Mouse (Mus musculus): ENCODE results near the gene Enpp1.

DNA sequence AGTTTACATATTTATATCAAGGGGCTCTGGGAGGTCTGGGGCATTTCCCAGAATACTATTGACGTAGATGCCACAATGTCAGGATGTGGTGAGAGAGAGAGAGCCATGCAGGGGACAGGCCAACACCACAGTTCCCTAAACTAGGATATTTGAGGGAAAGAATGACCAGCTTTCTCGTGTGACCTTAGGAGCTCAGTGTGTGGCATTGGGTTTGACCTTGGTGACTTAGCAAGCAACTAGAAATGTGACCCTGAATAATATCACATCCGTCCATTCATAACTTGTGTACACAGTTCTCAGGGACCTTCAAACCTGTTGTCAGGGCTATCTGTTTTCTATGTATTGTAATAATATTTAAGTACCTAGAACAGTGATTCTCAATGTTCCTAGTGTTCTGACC is 102.8 kb downstream of the Enpp1 start:
- TF ChIP-seq CTCF (IDR thresholded peaks at IDR 0.05; ENCODE audit: low read depth) = no peak
- TF ChIP-seq EP300 (optimal IDR thresholded peaks at IDR 0.05) = no peak

All from stomach, postnatal 0 days (tissue).